Mouse (Mus musculus): ENCODE data around the gene Tmem269. TPM values are rescaled to one million over a fixed set of nuclear protein-coding genes. Genes with fewer than 3 reads are reported as not detected.

Gene Tmem269
- total and polyA plus RNA-seq, 3 experiments: not detected

DNA sequence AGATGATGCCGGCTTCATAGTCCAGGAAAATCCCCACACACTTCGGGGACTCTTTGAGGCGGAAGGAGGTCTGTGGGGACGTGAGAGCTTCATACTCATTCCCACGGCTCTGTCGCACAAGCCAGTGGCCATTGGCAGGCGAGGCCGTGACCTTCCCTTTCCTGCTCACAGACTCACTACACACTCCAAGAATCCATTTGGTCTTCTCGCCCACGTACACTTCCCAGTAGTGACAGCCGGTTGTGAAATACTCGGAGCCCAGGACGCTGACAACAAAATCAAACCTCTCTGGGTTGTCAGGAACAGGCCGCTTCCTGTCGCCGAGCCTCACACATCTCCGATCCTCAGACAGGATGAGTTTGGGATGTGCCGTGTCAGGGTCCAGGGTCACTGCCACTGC lies 39.7 kb downstream of the Tmem269 start:
- Histone ChIP-seq H3K9me3 (replicated peaks) (no peaks in the 10 kb centered on the region), H3K36me3 (replicated peaks) (peaks cover 79% of the 10 kb centered on the region), H3K4me1 (ENCODE audit: insufficient read depth, low read depth, low read length) (peaks cover 65% of the 10 kb centered on the region), H3K4me3 (ENCODE audit: low read depth, low read length) (no peak overlapping the region), H3K27me3 (ENCODE audit: insufficient read depth, low read length) (no peaks in the 10 kb centered on the region; the same call in 1 of the 2 replicates)
- TF ChIP-seq POLR2AphosphoS5 (IDR thresholded peaks at IDR 0.05; ENCODE audit: insufficient replicate concordance, low read depth, low read length): no peak
- no peak for TF ChIP-seq GATA2 (IDR thresholded peaks at IDR 0.05; ENCODE audit: borderline replicate concordance, low read depth, low read length)
- no peak for TF ChIP-seq CTCF (IDR thresholded peaks at IDR 0.05; ENCODE audit: low read depth, low read length)
- TF ChIP-seq GATA1 (IDR thresholded peaks at IDR 0.05; ENCODE audit: borderline replicate concordance, low read length): no peak
- no peak for TF ChIP-seq TAL1 (conservative IDR thresholded peaks at IDR 0.05; ENCODE audit: low read depth, low read length)
- no peak for ATAC-seq (ENCODE audit: extremely low read depth, insufficient number of reproducible peaks, low FRiP score, poor library complexity, severe bottlenecking)
- no peak for DNase-seq (ENCODE audit: low spot score)

DNA sequence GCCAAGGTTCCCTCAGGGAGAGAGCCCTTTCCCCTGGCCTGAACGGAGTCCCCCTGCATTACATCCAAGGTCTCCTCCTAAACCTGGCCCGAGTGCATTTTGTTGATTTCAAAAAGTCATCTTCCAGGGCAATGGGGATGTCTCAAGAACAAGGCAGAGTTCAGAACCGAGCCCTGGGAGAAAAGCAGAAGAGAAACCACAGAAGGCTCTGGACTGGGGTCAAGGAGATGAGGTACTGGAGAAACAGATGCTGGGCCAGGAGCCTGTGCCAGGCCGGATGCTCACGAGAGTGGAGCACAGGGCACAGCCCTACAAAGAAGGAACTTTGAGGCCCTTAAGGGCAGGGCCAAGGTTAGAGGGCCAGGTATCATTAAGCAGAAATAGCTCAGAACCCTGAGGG lies 40.3 kb downstream of the Tmem269 start:
- Histone ChIP-seq H3K9me3 (replicated peaks) (no peaks in the 10 kb centered on the region), H3K4me3 (ENCODE audit: low read depth, low read length) (no peak overlapping the region), H3K36me3 (replicated peaks) (peaks cover 73% of the 10 kb centered on the region), H3K27me3 (ENCODE audit: insufficient read depth, low read length) (no peaks in the 10 kb centered on the region; the same call in 1 of the 2 replicates), H3K4me1 (ENCODE audit: insufficient read depth, low read depth, low read length) (peaks cover 65% of the 10 kb centered on the region)
- no peak for DNase-seq (ENCODE audit: low spot score)
- no peak for TF ChIP-seq GATA2 (IDR thresholded peaks at IDR 0.05; ENCODE audit: borderline replicate concordance, low read depth, low read length)
- TF ChIP-seq POLR2AphosphoS5 (IDR thresholded peaks at IDR 0.05; ENCODE audit: insufficient replicate concordance, low read depth, low read length): no peak
- TF ChIP-seq GATA1 (IDR thresholded peaks at IDR 0.05; ENCODE audit: borderline replicate concordance, low read length): no peak
- no peak for TF ChIP-seq CTCF (IDR thresholded peaks at IDR 0.05; ENCODE audit: low read depth, low read length)
- no peak for TF ChIP-seq TAL1 (conservative IDR thresholded peaks at IDR 0.05; ENCODE audit: low read depth, low read length)
- ATAC-seq (ENCODE audit: extremely low read depth, insufficient number of reproducible peaks, low FRiP score, poor library complexity, severe bottlenecking): no peak

DNA sequence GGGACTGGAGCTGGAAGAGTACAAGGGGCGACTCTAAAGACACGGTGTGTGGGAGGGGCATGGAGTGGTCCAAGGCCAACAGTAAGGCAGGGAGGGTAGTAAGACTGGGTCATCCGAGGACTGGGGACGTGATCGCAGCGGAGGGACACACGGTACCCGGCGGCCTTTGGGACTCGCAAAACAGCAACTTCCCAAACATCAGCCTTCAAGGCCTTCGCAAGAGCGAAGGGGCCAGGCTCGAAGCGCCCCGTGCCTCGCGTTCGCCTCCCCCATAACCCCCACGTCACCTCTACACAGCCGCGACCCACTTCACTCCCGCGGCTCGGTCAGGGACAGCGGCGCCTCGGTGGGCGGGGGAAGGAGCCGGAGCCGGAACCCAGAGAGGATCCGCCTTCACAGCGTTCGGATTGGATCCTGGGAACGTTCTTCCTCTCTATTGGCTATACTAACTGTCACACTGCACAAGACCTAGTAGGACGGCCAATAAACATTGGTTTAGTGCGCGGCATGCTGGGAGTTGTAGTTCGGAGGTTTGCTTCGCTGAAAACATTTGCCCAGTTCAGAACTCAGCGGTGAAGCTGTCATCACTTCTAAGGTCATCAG lies 44.1 kb downstream of the Tmem269 start, which contains the start of gene Zfp691:
Gene Zfp691, minus strand, starts transcription at position 345 of the 603 bp plus-strand sequence.
- Histone ChIP-seq H3K4me1 (ENCODE audit: insufficient read depth, low read depth, low read length) (peaks cover 52% of the 10 kb centered on the region), H3K27me3 (ENCODE audit: insufficient read depth, low read length) (no peaks in the 10 kb centered on the region; the same call in 1 of the 2 replicates), H3K4me3 (ENCODE audit: low read depth, low read length) (peak within 1 kb of the TSS; percentile 94), H3K36me3 (replicated peaks) (peaks cover 71% of the 10 kb centered on the region), H3K9me3 (replicated peaks) (no peaks in the 10 kb centered on the region)
- DNase-seq (ENCODE audit: low spot score) (peak; percentile 98), ATAC-seq (ENCODE audit: extremely low read depth, insufficient number of reproducible peaks, low FRiP score, poor library complexity, severe bottlenecking) (peak; percentile 99)
- TF ChIP-seq POLR2AphosphoS5 (IDR thresholded peaks at IDR 0.05; ENCODE audit: insufficient replicate concordance, low read depth, low read length) (peak; percentile 83), GATA2 (IDR thresholded peaks at IDR 0.05; ENCODE audit: borderline replicate concordance, low read depth, low read length) (no peak), TAL1 (conservative IDR thresholded peaks at IDR 0.05; ENCODE audit: low read depth, low read length) (no peak)

DNA sequence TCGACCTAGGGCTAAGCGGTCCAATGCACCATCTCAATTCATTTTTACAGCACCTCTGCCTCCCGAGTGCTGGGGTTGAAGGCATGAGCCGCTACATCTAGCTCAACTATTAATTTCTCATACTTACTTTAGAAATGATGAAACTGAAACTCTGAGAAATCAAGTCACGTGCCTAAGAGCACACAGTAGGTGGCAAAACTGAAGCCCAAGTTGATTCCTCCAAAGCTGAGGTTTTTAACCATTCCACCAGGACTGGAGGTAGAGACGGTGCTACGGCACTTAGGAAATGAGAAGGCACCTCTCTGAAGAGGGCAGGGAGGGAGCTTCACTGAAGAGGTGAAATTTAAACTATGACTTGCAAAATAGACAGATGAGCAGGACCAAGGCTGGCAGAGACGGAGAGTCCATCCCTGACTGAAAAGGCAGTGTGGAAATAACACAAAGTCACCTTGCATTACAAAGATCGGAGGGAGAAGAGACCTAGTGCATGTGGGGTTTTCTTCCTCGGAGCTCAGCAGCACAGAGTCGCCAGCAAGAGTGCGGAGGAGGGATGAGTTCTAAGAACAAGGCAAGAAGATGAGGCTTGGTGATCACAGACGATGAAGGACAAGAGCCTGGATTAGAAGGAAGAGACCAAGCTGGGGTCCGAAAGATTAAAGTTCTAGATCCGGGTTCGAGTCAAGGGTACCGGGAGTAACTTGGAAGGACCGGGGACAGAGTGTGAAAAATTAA lies 44.9 kb downstream of the Tmem269 start:
- DNase-seq (ENCODE audit: low spot score) (peak; percentile 34), ATAC-seq (ENCODE audit: extremely low read depth, insufficient number of reproducible peaks, low FRiP score, poor library complexity, severe bottlenecking) (0 out of 2 replicates have a peak, but pooled peaks have one; percentile 2)
- Histone ChIP-seq H3K4me1 (ENCODE audit: insufficient read depth, low read depth, low read length) (peaks cover 45% of the 10 kb centered on the region), H3K9me3 (replicated peaks) (no peaks in the 10 kb centered on the region), H3K36me3 (replicated peaks) (peaks cover 71% of the 10 kb centered on the region), H3K4me3 (ENCODE audit: low read depth, low read length) (peak overlapping the region; percentile 94), H3K27me3 (ENCODE audit: insufficient read depth, low read length) (no peaks in the 10 kb centered on the region)
- TF ChIP-seq POLR2AphosphoS5 (IDR thresholded peaks at IDR 0.05; ENCODE audit: insufficient replicate concordance, low read depth, low read length) (no peak), GATA1 (IDR thresholded peaks at IDR 0.05; ENCODE audit: borderline replicate concordance, low read length) (no peak), GATA2 (IDR thresholded peaks at IDR 0.05; ENCODE audit: borderline replicate concordance, low read depth, low read length) (no peak), TAL1 (conservative IDR thresholded peaks at IDR 0.05; ENCODE audit: low read depth, low read length) (no peak), CTCF (IDR thresholded peaks at IDR 0.05; ENCODE audit: low read depth, low read length) (no peak)

DNA sequence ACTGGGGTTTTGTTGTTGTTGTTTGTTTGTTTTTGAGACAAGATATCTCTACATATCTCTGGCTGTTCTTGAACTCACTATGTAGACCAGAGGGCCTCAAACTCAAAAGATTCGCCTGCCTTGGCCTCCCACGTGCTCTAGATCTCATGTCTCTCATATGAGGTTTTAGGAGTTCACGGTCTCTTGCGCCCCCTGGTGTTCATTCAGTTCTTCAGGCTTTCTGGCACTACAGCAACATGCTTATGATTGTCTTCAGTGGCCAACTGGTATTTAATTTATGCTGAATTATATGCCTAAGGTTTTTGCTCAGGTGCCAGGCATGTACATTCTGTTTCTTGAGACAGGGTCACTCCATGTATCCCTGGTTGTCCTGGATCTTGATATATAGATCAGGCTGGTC lies 50.4 kb downstream of the Tmem269 start:
- ATAC-seq (ENCODE audit: extremely low read depth, insufficient number of reproducible peaks, low FRiP score, poor library complexity, severe bottlenecking) (peak; percentile 22; the same call in 1 of the 2 replicates), DNase-seq (ENCODE audit: low spot score) (peak; percentile 40)
- Histone ChIP-seq H3K4me1 (ENCODE audit: insufficient read depth, low read depth, low read length) (peaks cover 27% of the 10 kb centered on the region), H3K9me3 (replicated peaks) (no peaks in the 10 kb centered on the region), H3K36me3 (replicated peaks) (peaks cover 46% of the 10 kb centered on the region), H3K4me3 (ENCODE audit: low read depth, low read length) (no peak overlapping the region), H3K27me3 (ENCODE audit: insufficient read depth, low read length) (no peaks in the 10 kb centered on the region)
- TF ChIP-seq TAL1 (conservative IDR thresholded peaks at IDR 0.05; ENCODE audit: low read depth, low read length) (no peak), CTCF (IDR thresholded peaks at IDR 0.05; ENCODE audit: low read depth, low read length) (peak; percentile 59)

DNA sequence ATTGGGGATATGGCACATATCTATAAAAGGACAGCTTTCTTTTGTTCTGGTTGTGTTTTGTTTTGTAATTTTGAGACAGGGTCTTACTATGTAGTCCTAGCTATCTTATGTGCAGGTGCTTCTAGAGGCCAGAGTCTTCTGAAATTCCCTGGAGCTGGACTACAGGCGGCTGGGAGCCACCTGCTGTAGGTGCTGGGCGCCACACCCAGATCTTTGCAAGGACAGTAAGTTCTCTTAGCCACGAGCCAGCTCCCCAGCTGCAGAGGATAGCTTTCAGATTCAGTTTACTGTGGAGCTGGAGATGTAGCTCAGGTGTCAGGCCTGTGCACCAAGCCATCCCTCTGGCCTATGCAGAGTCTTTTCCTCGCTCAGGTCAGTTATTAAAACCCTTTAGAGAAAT lies 50.9 kb downstream of the Tmem269 start:
- ATAC-seq (ENCODE audit: extremely low read depth, insufficient number of reproducible peaks, low FRiP score, poor library complexity, severe bottlenecking) (no peak), DNase-seq (ENCODE audit: low spot score) (no peak)
- TF ChIP-seq GATA2 (IDR thresholded peaks at IDR 0.05; ENCODE audit: borderline replicate concordance, low read depth, low read length) (no peak), POLR2AphosphoS5 (IDR thresholded peaks at IDR 0.05; ENCODE audit: insufficient replicate concordance, low read depth, low read length) (no peak), GATA1 (IDR thresholded peaks at IDR 0.05; ENCODE audit: borderline replicate concordance, low read length) (no peak), CTCF (IDR thresholded peaks at IDR 0.05; ENCODE audit: low read depth, low read length) (no peak), TAL1 (conservative IDR thresholded peaks at IDR 0.05; ENCODE audit: low read depth, low read length) (no peak)
- peaks cover 26% of the 10 kb centered on the region for H3K4me1 ChIP-seq (ENCODE audit: insufficient read depth, low read depth, low read length)
- H3K9me3 ChIP-seq (replicated peaks): no peaks in the 10 kb centered on the region
- H3K4me3 ChIP-seq (ENCODE audit: low read depth, low read length): no peak overlapping the region
- peaks cover 41% of the 10 kb centered on the region for H3K36me3 ChIP-seq (replicated peaks)
- H3K27me3 ChIP-seq (ENCODE audit: insufficient read depth, low read length): no peaks in the 10 kb centered on the region
